Mouse (Mus musculus) spleen, postnatal 10 days (tissue): ENCODE measurements around the gene Vmn1r181.
"Not testable (repeated sequence)": the region's sequence is repeated elsewhere in the genome, so short reads cannot be mapped to it uniquely, and the experiment has no call there.

ENCODE experiments used
- DNase-seq, 2 experiments: peaks; one replicate each; pipeline ENCODE4 v3.0.0; 2021 to 2022; ENCODE audit warnings: low spot score in 2 of 2

Vmn1r181 gene

GRCm38 (mm10) chr7:23974315-23974714 is at the start of gene Vmn1r181:
Vmn1r181 (plus strand) TSS chr7:23974615.
- DNase-seq: not testable (repeated sequence)

GRCm38 (mm10) chr7:23926678-23927077 is 47.7 kb upstream of the Vmn1r181 start, which contains the start of gene Vmn1r179:
Vmn1r179 (plus strand) TSS chr7:23926978.
- DNase-seq: no peak

GRCm38 (mm10) chr7:23950332-23950731 is 24.1 kb upstream of the Vmn1r181 start, which contains the start of gene Vmn1r180:
Vmn1r180 (plus strand) TSS chr7:23950632.
- DNase-seq: no peak

GRCm38 (mm10) chr7:23968044-23968443 is 6.4 kb upstream of the Vmn1r181 start:
- peak in 1 of 2 experiments; percentile 13 for DNase-seq

GRCm38 (mm10) chr7:24001391-24001790 is 27.0 kb downstream of the Vmn1r181 start, which contains the start of gene V1rd19:
V1rd19 (plus strand) TSS chr7:24001691.
- no peak for DNase-seq
